Mouse (Mus musculus) thymus, adult 2 months (tissue): ENCODE data around the gene Gata5. TPM values are rescaled to one million over a fixed set of nuclear protein-coding genes. Genes with fewer than 3 reads are reported as not detected.

Source experiments
- DNase-seq: peaks from one replicate; pipeline ENCODE4 v3.0.0; 2021
- H3K27ac ChIP-seq: fragments of 200-500 bp; 2 replicates; pipeline ENCODE4 v1.5.1; 2012; ENCODE audit warnings: low read length, control low read depth; ENCODE audit not compliant: control insufficient read depth, insufficient read depth
- H3K27me3 ChIP-seq: fragments of 200-500 bp; 2 replicates; pipeline ENCODE4 v1.6.1; 2012; ENCODE audit warnings: mild to moderate bottlenecking, low read length, moderate library complexity, mixed read lengths; ENCODE audit not compliant: control insufficient read depth, insufficient read depth
- H3K36me3 ChIP-seq: fragments of 200-500 bp; 2 replicates; pipeline ENCODE4 v1.6.1; 2012; ENCODE audit warnings: mild to moderate bottlenecking, low read length, moderate library complexity; ENCODE audit not compliant: control insufficient read depth, insufficient read depth
- H3K4me1 ChIP-seq: fragments of 200-500 bp; replicated peaks from 2 replicates; pipeline ENCODE4 v1.6.1; 2012; ENCODE audit warnings: low read length; ENCODE audit not compliant: control insufficient read depth, insufficient read depth
- H3K4me3 ChIP-seq: fragments of 200-500 bp; 2 replicates; pipeline ENCODE4 v1.5.1; 2012; ENCODE audit warnings: mild to moderate bottlenecking, low read length, control low read depth, moderate library complexity; ENCODE audit not compliant: control insufficient read depth, insufficient read depth
- CTCF ChIP-seq: fragments of 200-500 bp; IDR thresholded peaks from 2 replicates; pipeline ENCODE4 v1.5.1; 2012; ENCODE audit warnings: mild to moderate bottlenecking, control low read depth, low read length, moderate library complexity, borderline replicate concordance; ENCODE audit not compliant: control insufficient read depth, poor library complexity, insufficient read depth; ENCODE audit errors: extremely low read depth
- POLR2A ChIP-seq: fragments of 200-500 bp; IDR thresholded peaks from 2 replicates; pipeline ENCODE4 v1.6.1; 2012; ENCODE audit warnings: mild to moderate bottlenecking, low read length, control low read depth, moderate library complexity; ENCODE audit not compliant: control insufficient read depth, poor library complexity, insufficient read depth; ENCODE audit errors: extremely low read depth
- WGBS: fragments of 180-500 bp; shearing (Covaris S2); methylation state at CpG from one replicate; pipeline ENCODE4 v1.1.7; 2018; 5-methylcytosine and 5-hydroxymethylcytosine counted together
- polyA plus RNA-seq: library from polyadenylated mRNA; depleted of rRNA; stranded (reverse); fragments of >200 nt; gene quantifications from 2 replicates; pipeline ENCODE4 v1.2.3, GENCODE M21; 2012

The Gata5 gene
- polyA plus RNA-seq, 1 experiment, result 0.39 TPM

DNA sequence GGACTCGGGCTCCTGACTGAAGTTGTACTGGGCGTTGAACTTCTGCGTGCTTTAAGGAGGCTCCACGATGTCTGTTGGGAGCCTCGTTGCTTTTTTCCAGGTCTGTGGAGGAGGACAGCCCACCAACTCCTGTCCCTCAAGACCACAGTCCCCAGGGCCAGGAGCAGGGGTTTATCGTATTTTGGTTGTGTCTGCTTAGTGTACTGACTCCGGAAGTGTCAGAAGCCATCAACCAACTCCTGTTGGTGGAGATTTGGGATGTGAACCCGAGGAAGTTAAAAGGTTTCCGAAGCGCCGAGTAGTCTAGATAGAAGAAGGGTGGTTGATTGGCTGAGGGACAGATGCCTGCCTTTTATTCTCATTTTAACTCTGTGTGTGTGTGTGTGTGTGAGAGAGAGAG, 5.4 kb upstream of the Gata5 start:
- Histone ChIP-seq H3K27me3 (peaks cover 5% of the 10 kb centered on the region; the same call in 1 of the 2 replicates), H3K4me3 (no peak overlapping the region)

DNA sequence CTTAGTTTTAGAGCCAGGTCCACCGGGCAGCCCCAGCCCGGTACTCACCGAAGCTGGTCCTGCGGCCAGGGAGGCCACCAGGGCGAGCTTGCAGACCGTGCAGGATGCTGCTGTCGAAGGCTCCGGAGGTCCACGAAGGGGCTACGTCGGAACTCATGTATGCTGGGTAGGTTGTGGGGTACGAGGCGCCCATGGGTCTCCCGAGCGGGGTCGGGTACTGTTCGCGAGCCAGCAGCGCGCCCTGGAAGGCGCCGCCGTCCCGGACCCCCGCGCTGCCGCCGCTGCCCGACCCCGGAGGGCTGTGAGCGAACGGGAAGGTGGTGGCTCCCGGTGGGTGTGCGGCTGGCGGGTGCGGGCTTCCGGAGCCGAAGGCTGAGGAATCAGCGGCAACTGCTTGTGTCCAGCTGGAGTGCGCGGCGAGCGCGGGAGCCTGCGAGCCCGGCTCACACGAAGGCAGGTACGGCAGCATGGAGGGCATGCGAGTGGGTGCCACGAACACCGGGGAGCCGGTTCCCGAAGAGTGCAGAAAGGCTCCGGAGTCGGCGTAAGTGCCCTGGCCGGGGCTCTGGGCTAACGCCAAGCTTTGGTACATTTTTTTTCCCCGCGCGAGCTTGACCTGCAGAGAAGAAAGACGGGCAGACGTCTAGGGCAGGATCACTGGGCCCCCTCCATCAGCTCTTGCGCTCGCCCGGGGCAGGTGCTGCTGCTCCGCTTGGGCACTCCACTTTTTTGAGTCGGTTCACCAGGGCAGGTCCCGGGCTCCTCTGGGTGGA, 535 bp downstream of the Gata5 start:
- WGBS, result 5% methylated on average over 69 of the region's 69 CpGs
- no peak for TF ChIP-seq POLR2A
- no peak for TF ChIP-seq CTCF
- Histone ChIP-seq H3K27me3 (peaks cover 9% of the 10 kb centered on the region; the same call in 1 of the 2 replicates), H3K4me1 (no peaks in the 10 kb centered on the region), H3K27ac (no peak overlapping the region), H3K4me3 (no peak overlapping the region), H3K36me3 (no peaks in the 10 kb centered on the region)
- DNase-seq, result no peak

More for the DNA sequence above, 5.4 kb upstream of the Gata5 start:
- no peak for DNase-seq
- no peaks in the 10 kb centered on the region for H3K36me3 ChIP-seq
- TF ChIP-seq POLR2A, result no peak
- no peak for TF ChIP-seq CTCF
- H3K4me1 ChIP-seq, result no peaks in the 10 kb centered on the region
- 77% methylated on average over 11 of the region's 11 CpGs for WGBS
- no peak overlapping the region for H3K27ac ChIP-seq

DNA sequence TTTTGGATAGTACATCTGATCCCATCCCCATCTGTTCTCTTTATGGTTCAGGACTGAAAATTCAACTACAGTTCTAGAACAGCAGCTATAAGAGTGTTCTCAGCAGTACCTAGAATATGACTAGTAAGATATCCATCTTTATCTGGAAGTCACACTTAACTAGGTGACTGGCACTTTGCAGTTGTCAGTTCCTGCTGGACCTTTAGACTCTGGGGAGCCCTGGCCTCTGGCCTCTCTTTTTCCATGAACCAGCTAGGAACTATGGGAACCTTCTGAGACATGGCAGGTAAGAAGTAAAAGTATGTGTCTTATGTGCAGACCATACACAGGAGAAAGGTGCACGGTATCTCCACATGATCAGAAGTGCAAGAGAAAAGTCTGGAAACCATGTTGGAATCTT, 5.0 kb downstream of the Gata5 start:
- peaks cover 4% of the 10 kb centered on the region; the same call in 1 of the 2 replicates for H3K27me3 ChIP-seq
- TF ChIP-seq CTCF (no peak), POLR2A (no peak)
- 92% methylated on average over 1 of the region's 1 CpGs for WGBS
- no peak for DNase-seq
- no peaks in the 10 kb centered on the region for H3K36me3 ChIP-seq
- no peak overlapping the region for H3K4me3 ChIP-seq
- H3K27ac ChIP-seq, result no peak overlapping the region
- no peaks in the 10 kb centered on the region for H3K4me1 ChIP-seq

GRCm38 (mm10) chr2:180322674-180323355, 11.7 kb downstream of the Gata5 start:
- 83% methylated on average over 14 of the region's 14 CpGs for WGBS

GRCm38 (mm10) chr2:180320216-180320615, 14.3 kb downstream of the Gata5 start:
- TF ChIP-seq POLR2A, result no peak
- TF ChIP-seq CTCF, result no peak
- H3K4me3 ChIP-seq, result no peak overlapping the region
- no peaks in the 10 kb centered on the region for H3K4me1 ChIP-seq
- WGBS, result 90% methylated on average over 4 of the region's 4 CpGs
- H3K27me3 ChIP-seq, result no peaks in the 10 kb centered on the region
- H3K27ac ChIP-seq, result no peak overlapping the region
- no peak for DNase-seq
- H3K36me3 ChIP-seq, result no peaks in the 10 kb centered on the region

More at GRCm38 (mm10) chr2:180322674-180323355, 11.7 kb downstream of the Gata5 start:
- H3K27ac ChIP-seq, result no peak overlapping the region
- H3K27me3 ChIP-seq, result no peaks in the 10 kb centered on the region
- DNase-seq, result no peak
- H3K4me1 ChIP-seq, result no peaks in the 10 kb centered on the region
- no peaks in the 10 kb centered on the region for H3K36me3 ChIP-seq
- TF ChIP-seq CTCF, result no peak
- TF ChIP-seq POLR2A, result no peak
- no peak overlapping the region for H3K4me3 ChIP-seq

DNA sequence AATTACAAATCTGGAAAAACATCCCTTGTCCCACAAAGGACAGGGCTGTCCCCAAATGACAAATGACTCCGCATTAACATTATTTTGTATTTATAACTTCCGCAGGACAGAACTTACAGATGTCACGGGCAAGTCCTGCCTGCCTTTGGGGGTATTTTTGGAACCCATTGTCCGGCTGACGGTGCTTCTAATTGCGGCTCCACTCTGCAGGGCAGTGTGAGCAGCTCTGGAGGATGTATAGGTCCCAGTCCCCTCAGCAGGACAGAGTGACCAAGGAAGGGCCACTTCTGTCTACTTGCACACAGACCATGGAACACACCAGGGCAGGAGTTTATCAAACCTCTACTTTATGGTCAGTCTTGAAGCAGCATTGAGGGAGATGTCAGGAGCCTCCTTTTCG, 16.9 kb downstream of the Gata5 start:
- Histone ChIP-seq H3K4me3 (no peak overlapping the region), H3K27me3 (no peaks in the 10 kb centered on the region), H3K27ac (no peak overlapping the region), H3K36me3 (no peaks in the 10 kb centered on the region), H3K4me1 (no peaks in the 10 kb centered on the region)
- DNase-seq, result no peak
- WGBS, result 92% methylated on average over 7 of the region's 7 CpGs
- no peak for TF ChIP-seq CTCF
- TF ChIP-seq POLR2A, result no peak
